Mouse (Mus musculus) midbrain, embryonic 11.5 days (tissue): ENCODE data around the gene Ube2i. TPM values are rescaled to one million over a fixed set of nuclear protein-coding genes. Genes with fewer than 3 reads are reported as not detected.
"Not testable (repeated sequence)": the region's sequence is repeated elsewhere in the genome, so short reads cannot be mapped to it uniquely, and the experiment has no call there.

ENCODE experiments used
- ATAC-seq: fragments of 200-750 bp; cut with Nextera tagmentation; 2 replicates; pipeline ENCODE4 v1.8.0; 2017; ENCODE audit warnings: moderate TSS enrichment, moderate library complexity; ENCODE audit not compliant: low FRiP score
- DNase-seq: peaks from one replicate; pipeline ENCODE4 v3.0.0; 2015; ENCODE audit warnings: low spot score; ENCODE audit errors: missing footprints
- H3K27ac ChIP-seq: fragments of 300-500 bp; sonication (generic); 2 replicates; pipeline ENCODE4 v1.5.1; 2014; ENCODE audit warnings: low read depth, low read length
- H3K27me3 ChIP-seq: fragments of 300-500 bp; sonication (generic); 2 replicates; pipeline ENCODE4 v1.6.1; 2014; ENCODE audit warnings: mild to moderate bottlenecking, low read length, moderate library complexity, mixed read lengths; ENCODE audit not compliant: control insufficient read depth, insufficient read depth
- H3K36me3 ChIP-seq: fragments of 300-500 bp; sonication (generic); 2 replicates; pipeline ENCODE4 v1.6.1; 2014; ENCODE audit warnings: mild to moderate bottlenecking, low read length, moderate library complexity, mixed read lengths; ENCODE audit not compliant: control insufficient read depth, insufficient read depth
- H3K4me1 ChIP-seq: fragments of 300-500 bp; sonication (generic); 2 replicates; pipeline ENCODE4 v1.6.1; 2014; ENCODE audit warnings: low read length; ENCODE audit not compliant: control insufficient read depth, insufficient read depth
- H3K4me2 ChIP-seq: fragments of 300-500 bp; sonication (generic); 2 replicates; pipeline ENCODE4 v1.6.1; 2014; ENCODE audit warnings: mild to moderate bottlenecking, moderate library complexity
- H3K4me3 ChIP-seq: fragments of 300-500 bp; sonication (generic); 2 replicates; pipeline ENCODE4 v1.5.1; 2014; ENCODE audit warnings: low read depth, low read length
- H3K9ac ChIP-seq: fragments of 300-500 bp; sonication (generic); 2 replicates; pipeline ENCODE4 v1.6.1; 2014; ENCODE audit warnings: low read length
- H3K9me3 ChIP-seq: fragments of 300-500 bp; sonication (generic); 2 replicates; pipeline ENCODE4 v1.6.1; 2016; ENCODE audit warnings: low read length; ENCODE audit not compliant: control insufficient read depth
- WGBS: fragments of 180-500 bp; shearing (Covaris S2); extraction: QIAGEN DNeasy Blood & Tissue Kit; methylation state at CpG from one replicate; pipeline ENCODE4 v1.1.7; 2014; 5-methylcytosine and 5-hydroxymethylcytosine counted together
- polyA plus RNA-seq: library from polyadenylated mRNA; unstranded; fragments of >200 nt; fragmentation: Nextera tagmentation; extraction: Ambion mirVana; gene quantifications from 2 replicates; pipeline ENCODE4 v1.2.1, GENCODE M21; 2014

Gene Ube2i
- polyA plus RNA-seq, 1 experiment from 2014 or later, result 877 TPM

- H3K9me3 ChIP-seq, result no peaks in the 10 kb centered on the region
- DNase-seq (peak; percentile 73), ATAC-seq (no peak)
- H3K4me1 ChIP-seq, result peaks cover 12% of the 10 kb centered on the region
- H3K27me3 ChIP-seq, result no peaks in the 10 kb centered on the region
- WGBS, result 92% methylated on average over 11 of the region's 11 CpGs
- peaks cover 13% of the 10 kb centered on the region for H3K36me3 ChIP-seq
- no peak overlapping the region for H3K9ac ChIP-seq
- no peak overlapping the region for H3K4me3 ChIP-seq
- no peak overlapping the region for H3K4me2 ChIP-seq
- no peak overlapping the region for H3K27ac ChIP-seq
Observed at GRCm38 (mm10) chr17:25243131-25243780, 31.2 kb downstream of the Ube2i start.

DNA sequence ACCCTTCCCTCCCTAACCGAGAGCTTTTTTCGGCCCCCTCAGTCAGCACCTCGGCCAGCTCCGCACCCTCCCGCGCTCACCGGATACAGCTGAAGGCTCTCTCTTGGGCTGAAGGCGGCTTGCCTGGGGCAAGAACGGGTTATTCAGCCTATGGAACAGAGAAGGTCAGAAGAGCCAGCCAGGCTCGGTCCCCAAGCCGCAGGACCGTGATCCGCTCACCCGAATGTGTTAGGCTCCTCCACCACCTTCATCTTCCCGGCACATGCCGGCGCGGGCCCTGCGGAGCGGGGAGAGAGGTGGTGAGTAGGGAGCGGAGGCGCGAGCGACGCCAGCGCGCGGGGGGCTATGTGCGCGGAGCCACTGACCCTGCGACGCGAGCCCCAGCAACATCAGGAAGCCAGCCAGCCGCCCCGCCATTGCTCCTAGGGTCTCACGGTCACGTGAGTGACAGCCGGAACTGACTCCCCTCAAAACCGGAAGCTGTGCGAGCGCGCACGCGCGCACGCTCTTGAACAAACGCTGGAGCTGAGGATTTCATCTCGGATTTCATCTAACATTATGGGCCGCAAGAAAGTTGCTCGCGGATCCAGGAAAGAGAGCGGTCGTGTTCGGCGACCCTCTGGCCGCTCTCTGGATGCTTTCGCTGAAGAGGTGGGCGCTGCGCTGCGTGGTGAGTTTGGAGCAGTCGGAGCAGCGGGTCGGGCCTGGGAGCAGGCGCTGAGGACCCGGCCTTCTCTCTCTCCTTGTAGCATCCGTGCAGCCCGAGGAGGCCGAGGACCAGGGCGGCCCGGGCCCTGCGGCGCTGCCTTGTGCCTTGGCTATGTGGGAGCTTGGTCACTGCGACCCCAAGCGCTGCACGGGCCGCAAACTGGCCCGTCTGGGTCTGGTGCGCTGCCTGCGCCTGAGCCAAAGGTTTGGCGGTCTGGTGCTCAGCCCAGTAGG lies 34.5 kb downstream of the Ube2i start, which contains the start of the genes Gnptg and Tsr3:
Gene Gnptg, minus strand, starts transcription at position 430 of the 942 bp plus-strand sequence.
Gene Tsr3, plus strand, starts transcription at position 476 of the 942 bp plus-strand sequence.
- WGBS, result under 1% methylated on average over 80 of the region's 80 CpGs
- Histone ChIP-seq H3K27me3 (no peaks in the 10 kb centered on the region), H3K4me3 (peak within 1 kb of the TSS; percentile 99), H3K27ac (peak within 1 kb of the TSS; percentile 57; the same call in 1 of the 2 replicates), H3K4me1 (peaks cover 12% of the 10 kb centered on the region), H3K36me3 (peaks cover 17% of the 10 kb centered on the region), H3K9me3 (no peaks in the 10 kb centered on the region), H3K4me2 (peak within 1 kb of the TSS; percentile 98), H3K9ac (peak within 1 kb of the TSS; percentile 96)
- peak; percentile 99 for DNase-seq
- ATAC-seq, result peak; percentile 81

- DNase-seq (no peak), ATAC-seq (no peak)
- no peak overlapping the region for H3K9ac ChIP-seq
- H3K27me3 ChIP-seq, result no peaks in the 10 kb centered on the region
- no peaks in the 10 kb centered on the region for H3K9me3 ChIP-seq
- no peak overlapping the region for H3K4me3 ChIP-seq
- 89% methylated on average over 9 of the region's 9 CpGs for WGBS
- H3K4me2 ChIP-seq, result no peak overlapping the region
- H3K27ac ChIP-seq, result no peak overlapping the region
- peaks cover 5% of the 10 kb centered on the region for H3K4me1 ChIP-seq
- peaks cover 13% of the 10 kb centered on the region; the same call in 1 of the 2 replicates for H3K36me3 ChIP-seq
Observed at GRCm38 (mm10) chr17:25235635-25236034, 38.8 kb downstream of the Ube2i start.

DNA sequence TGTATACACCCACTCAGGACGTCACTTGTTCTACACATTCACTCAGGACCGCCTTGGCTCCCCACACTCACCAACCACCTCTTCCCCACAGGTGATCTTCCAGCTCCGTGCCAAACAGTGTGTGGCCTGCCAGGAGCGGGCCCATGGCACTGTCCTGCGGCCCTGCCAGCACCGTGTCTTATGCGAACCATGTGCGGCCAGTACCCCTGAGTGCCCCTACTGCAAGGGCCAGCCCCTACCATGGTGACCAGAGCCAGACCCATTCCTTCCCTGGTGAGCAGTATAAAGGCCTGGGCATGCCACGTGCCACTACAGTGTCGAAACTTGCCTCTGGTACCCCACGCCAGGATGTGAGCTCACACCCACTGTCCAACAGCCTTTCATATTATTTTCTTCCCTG lies 42.8 kb downstream of the Ube2i start:
- WGBS, result 91% methylated on average over 4 of the region's 11 CpGs
- H3K4me2 ChIP-seq, H3K27me3 ChIP-seq, H3K27ac ChIP-seq, H3K9ac ChIP-seq, ATAC-seq, DNase-seq, H3K4me3 ChIP-seq, H3K4me1 ChIP-seq, H3K9me3 ChIP-seq: not testable (repeated sequence)
- peaks cover 13% of the 10 kb centered on the region; the same call in 1 of the 2 replicates for H3K36me3 ChIP-seq

DNA sequence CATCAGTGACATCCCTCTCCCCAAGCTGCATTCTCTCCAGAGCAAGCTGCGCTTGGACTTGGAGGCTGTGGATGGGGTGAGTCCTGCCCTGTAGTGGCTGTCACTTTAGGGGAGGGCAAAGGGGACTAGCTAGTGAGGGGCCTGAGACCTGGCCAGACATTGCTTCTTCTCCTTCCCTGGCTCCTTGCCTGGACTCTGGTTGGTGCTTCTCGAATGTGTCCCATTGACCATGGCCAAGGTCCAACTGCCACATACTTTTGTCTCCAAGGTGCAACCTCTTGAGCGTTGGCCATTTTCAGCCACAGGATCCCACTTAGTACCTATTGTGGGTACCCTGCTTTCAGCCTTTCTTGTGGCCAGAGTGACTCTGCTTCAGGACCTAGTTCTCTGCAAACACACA lies 43.7 kb downstream of the Ube2i start:
- DNase-seq, result no peak
- no peak for ATAC-seq
- H3K4me2 ChIP-seq, result no peak overlapping the region
- H3K4me1 ChIP-seq, result no peaks in the 10 kb centered on the region
- no peak overlapping the region for H3K9ac ChIP-seq
- no peaks in the 10 kb centered on the region for H3K9me3 ChIP-seq
- 94% methylated on average over 3 of the region's 3 CpGs for WGBS
- no peak overlapping the region for H3K4me3 ChIP-seq
- H3K36me3 ChIP-seq, result peaks cover 13% of the 10 kb centered on the region; the same call in 1 of the 2 replicates
- no peaks in the 10 kb centered on the region for H3K27me3 ChIP-seq
- H3K27ac ChIP-seq, result no peak overlapping the region

DNA sequence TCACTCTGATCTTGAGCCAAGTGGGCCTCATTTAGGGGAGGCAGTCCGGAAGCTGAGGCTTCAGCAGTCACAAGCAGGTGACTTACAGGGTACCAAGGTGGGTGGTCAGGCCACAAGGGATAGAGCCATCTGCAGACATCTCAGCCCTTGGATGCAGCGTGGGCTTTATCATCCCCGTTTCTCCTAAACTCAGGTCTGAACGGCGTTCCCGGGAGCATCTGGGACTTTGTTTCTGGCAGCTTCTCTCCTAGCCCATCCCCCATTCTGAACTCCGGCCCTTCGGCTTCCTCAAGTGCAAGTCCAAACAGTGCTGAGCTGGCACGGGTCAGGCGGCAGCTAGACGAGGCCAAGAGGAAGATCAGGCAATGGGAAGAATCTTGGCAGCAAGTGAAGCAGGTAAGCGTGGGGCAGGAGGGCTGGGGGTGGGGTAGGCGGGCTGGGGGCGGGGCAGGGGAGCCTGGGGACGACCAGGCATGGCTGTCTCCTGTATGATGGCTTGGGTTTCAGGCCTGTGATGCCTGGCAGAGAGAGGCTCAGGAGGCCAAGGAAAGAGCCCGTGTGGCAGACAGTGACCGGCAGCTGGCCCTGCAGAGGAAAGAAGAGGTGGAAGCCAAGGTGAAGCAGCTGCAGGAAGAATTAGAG lies 44.3 kb downstream of the Ube2i start:
- not testable (repeated sequence) for H3K4me3 ChIP-seq, H3K4me1 ChIP-seq, H3K27me3 ChIP-seq, H3K27ac ChIP-seq, H3K9ac ChIP-seq, H3K4me2 ChIP-seq, DNase-seq, ATAC-seq, H3K9me3 ChIP-seq
- 79% methylated on average over 14 of the region's 17 CpGs for WGBS
- H3K36me3 ChIP-seq, result peaks cover 11% of the 10 kb centered on the region; the same call in 1 of the 2 replicates

GRCm38 (mm10) chr17:25227991-25228390 lies 46.4 kb downstream of the Ube2i start:
- Histone ChIP-seq H3K4me3 (no peak overlapping the region), H3K4me1 (no peaks in the 10 kb centered on the region), H3K4me2 (no peak overlapping the region), H3K36me3 (peaks cover 4% of the 10 kb centered on the region; the same call in 1 of the 2 replicates), H3K9ac (no peak overlapping the region), H3K27ac (no peak overlapping the region), H3K27me3 (no peaks in the 10 kb centered on the region), H3K9me3 (no peaks in the 10 kb centered on the region)
- no peak for ATAC-seq
- DNase-seq, result no peak
- WGBS, result 87% methylated on average over 5 of the region's 5 CpGs

GRCm38 (mm10) chr17:25225659-25226058 lies 48.8 kb downstream of the Ube2i start:
- Histone ChIP-seq H3K27me3 (no peaks in the 10 kb centered on the region), H3K36me3 (no peaks in the 10 kb centered on the region), H3K4me3 (no peak overlapping the region), H3K9ac (no peak overlapping the region), H3K4me2 (no peak overlapping the region), H3K4me1 (peaks cover 3% of the 10 kb centered on the region), H3K27ac (no peak overlapping the region), H3K9me3 (no peaks in the 10 kb centered on the region)
- ATAC-seq (no peak), DNase-seq (no peak)
- 87% methylated on average over 4 of the region's 4 CpGs for WGBS
